In the genomic region with DNA sequence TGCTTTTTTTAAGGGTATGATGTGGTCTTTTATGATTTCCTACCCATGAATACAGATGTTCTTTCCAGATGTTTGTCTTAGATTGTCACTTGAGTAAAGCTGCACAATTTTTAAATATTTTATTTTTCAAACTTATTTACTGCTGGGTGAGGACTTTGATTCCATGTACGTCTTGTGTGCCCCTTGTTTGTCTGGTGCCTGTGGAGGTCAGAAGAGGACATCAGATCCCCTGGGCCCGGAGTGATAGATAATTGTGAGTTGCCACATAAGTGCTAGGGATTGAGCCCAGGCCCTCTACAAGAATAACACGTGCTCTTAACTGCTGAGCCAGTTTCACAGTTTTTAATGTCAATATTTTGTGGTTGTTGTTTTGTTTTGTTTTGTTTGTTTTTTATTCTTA, we compare ENCODE assay signal across 20 mouse cellular contexts. TPM values are rescaled to one million over a fixed set of nuclear protein-coding genes. Genes with fewer than 3 reads are reported as not detected.
DNase-seq lines count a peak whose midpoint lies in the region; ATAC-seq and TF ChIP-seq lines count a peak whose summit lies in the region.
"Had no signal": no experiment of that assay in that cellular context is flagged by ENCODE, and none has a peak within 500 bp of the region (broad histone marks: within the 10 kb centered on the region; RNA-seq: fewer than 3 reads in every experiment).

No protein-coding gene starts in this region.

- no peak overlapping the region for H3K27ac ChIP-seq in lung, embryonic 15.5 days
- no peak overlapping the region for H3K27ac ChIP-seq in lung, postnatal 0 days (ENCODE audit: low read length)
- H3K27ac ChIP-seq: embryonic facial prominence, embryonic 10.5 days; embryonic facial prominence, embryonic 12.5 days; forebrain, embryonic 13.5 days; forebrain, embryonic 15.5 days had no signal

- no peaks in the 10 kb centered on the region for H3K36me3 ChIP-seq in lung, embryonic 15.5 days
- H3K36me3 ChIP-seq in lung, postnatal 0 days (ENCODE audit: insufficient read depth, low read length): no peaks in the 10 kb centered on the region
- H3K36me3 ChIP-seq: embryonic facial prominence, embryonic 10.5 days; embryonic facial prominence, embryonic 12.5 days; forebrain, embryonic 15.5 days had no signal

- H3K9ac ChIP-seq in lung, embryonic 15.5 days: no peak overlapping the region
- H3K9ac ChIP-seq in lung, postnatal 0 days (replicated peaks; ENCODE audit: low read depth): no peak overlapping the region
- H3K9ac ChIP-seq: embryonic facial prominence, embryonic 12.5 days; forebrain, embryonic 13.5 days; forebrain, embryonic 15.5 days had no signal

- peaks cover 7% of the 10 kb centered on the region; the same call in 1 of the 2 replicates for H3K4me1 ChIP-seq in lung, embryonic 15.5 days
- H3K4me1 ChIP-seq in lung, postnatal 0 days (ENCODE audit: insufficient read depth, low read depth, low read length): no peaks in the 10 kb centered on the region
- H3K4me1 ChIP-seq: embryonic facial prominence, embryonic 10.5 days; embryonic facial prominence, embryonic 12.5 days; forebrain, embryonic 13.5 days; forebrain, embryonic 15.5 days had no signal

- no peak overlapping the region for H3K4me3 ChIP-seq in lung, embryonic 15.5 days
- no peak overlapping the region for H3K4me3 ChIP-seq in lung, postnatal 0 days (ENCODE audit: low read depth, low read length)
- H3K4me3 ChIP-seq: embryonic facial prominence, embryonic 10.5 days; embryonic facial prominence, embryonic 12.5 days; forebrain, embryonic 13.5 days; forebrain, embryonic 15.5 days had no signal

- H3K4me2 ChIP-seq in lung, embryonic 15.5 days: no peak overlapping the region
- no peak overlapping the region for H3K4me2 ChIP-seq in lung, postnatal 0 days (replicated peaks; ENCODE audit: low read depth, low read length)
- H3K4me2 ChIP-seq: embryonic facial prominence, embryonic 12.5 days; forebrain, embryonic 13.5 days; forebrain, embryonic 15.5 days had no signal

- H3K27me3 ChIP-seq in lung, embryonic 15.5 days: no peaks in the 10 kb centered on the region
- H3K27me3 ChIP-seq in lung, postnatal 0 days (replicated peaks; ENCODE audit: insufficient read depth, low read length): no peaks in the 10 kb centered on the region
- H3K27me3 ChIP-seq: embryonic facial prominence, embryonic 12.5 days; forebrain, embryonic 13.5 days; forebrain, embryonic 15.5 days had no signal

- no peak for TF ChIP-seq CTCF in lung, postnatal 0 days (IDR thresholded peaks at IDR 0.05)

- no peak for DNase-seq in lung, postnatal 25 days (ENCODE audit: low spot score)
- DNase-seq in lung, postnatal 0 days (ENCODE audit: low spot score): peak; percentile 68
- DNase-seq in lung, postnatal 14 days: peak; percentile 45
- DNase-seq in lung, postnatal 4 days: peak; percentile 31 to 56
- no peak for DNase-seq in urinary bladder, postnatal 4 days (ENCODE audit: low spot score in 2 of 2)
- DNase-seq in neural tube, embryonic 10.5 days (ENCODE audit: extremely low spot score, low spot score): no peak
- DNase-seq: adrenal gland, adult 2 months; adrenal gland, postnatal 14 days; adrenal gland, postnatal 36 days; cerebellum, adult 11-12 months; cerebellum, adult 2 months; cerebellum, adult 9-10 months; cerebellum, postnatal 10 days; cerebellum, postnatal 25 days had no signal

- WGBS in lung, embryonic 15.5 days: 39% methylated on average over 3 of the region's 3 CpGs
- 51% methylated on average over 3 of the region's 3 CpGs for WGBS in lung, postnatal 0 days

- peak; percentile 54; the same call in 1 of the 2 replicates for TF ChIP-seq EP300 in lung, postnatal 0 days (IDR thresholded peaks at IDR 0.05)

- H3K9me3 ChIP-seq in lung, embryonic 15.5 days: no peaks in the 10 kb centered on the region
- H3K9me3 ChIP-seq in lung, postnatal 0 days (ENCODE audit: low read length): no peaks in the 10 kb centered on the region
- H3K9me3 ChIP-seq: embryonic facial prominence, embryonic 12.5 days; forebrain, embryonic 13.5 days; forebrain, embryonic 15.5 days had no signal

- ATAC-seq in lung, embryonic 15.5 days (ENCODE audit: borderline replicate concordance, extremely low read depth, low FRiP score, low TSS enrichment): peak; percentile 71
- peak; percentile 81 for ATAC-seq in lung, postnatal 0 days
- ATAC-seq in megakaryocyte-erythroid progenitor cell, adult 5-6 weeks (replicated peaks; ENCODE audit: low FRiP score, low TSS enrichment, poor library complexity, severe bottlenecking): no peak
- ATAC-seq: forebrain, embryonic 13.5 days; forebrain, embryonic 15.5 days had no signal

RNA-seq across cellular contexts. Expression of gene Arhgap21, which starts 19.1 kb away (rescaled TPM):
- polyA plus RNA-seq in lung, embryonic 15.5 days (2015; fragmentation: Nextera tagmentation; extraction: Ambion mirVana): 11.8 and 13.7 TPM in 2 replicates
- 9.9 and 10.9 TPM in 2 replicates for polyA plus RNA-seq in lung, postnatal 0 days (2015; fragmentation: Nextera tagmentation; extraction: Ambion mirVana)
- 54.8 and 57.8 TPM in 2 replicates for total RNA-seq in megakaryocyte-erythroid progenitor cell, adult 5-6 weeks (2014; fragmentation: Nextera tagmentation)
- total RNA-seq in megakaryocyte-erythroid progenitor cell, adult 5-6 weeks (2017): 28.3 and 32.9 TPM in 2 replicates

Comparison
In these comparisons a context has a peak if more than half of its experiments do, and no peak if none do; other contexts are left out.
1. DNase-seq: peak in lung, postnatal 0 days (single experiment), lung, postnatal 14 days (single experiment) and lung, postnatal 4 days (2 of 2); none in lung, postnatal 25 days (single experiment), urinary bladder, postnatal 4 days (0 of 2) and neural tube, embryonic 10.5 days (single experiment).